Mouse (Mus musculus) liver, embryonic 14.5 days (tissue): ENCODE results near the gene Fndc10.

Experiments used
- CTCF ChIP-seq: IDR thresholded peaks from 2 replicates; pipeline ENCODE4 v1.5.1; 2016; ENCODE audit warnings: antibody characterized with exemption, low read depth, control low read depth
- EP300 ChIP-seq: IDR thresholded peaks from 2 replicates; pipeline ENCODE4 v1.6.1; 2016; ENCODE audit warnings: antibody characterized with exemption, low read depth

- TF ChIP-seq CTCF (no peak), EP300 (no peak)
These were observed 22.1 kb upstream of the Fndc10 start for GRCm38 (mm10) chr4:155672082-155672481.
